Mouse (Mus musculus) CH12.LX (cell line): ENCODE data around the gene Prkar1a.

ENCODE experiments used
- CTCF ChIP-seq, 2 experiments: IDR thresholded peaks in 1 of 2; conservative IDR thresholded peaks in 1 of 2; 2 replicates each; pipeline ENCODE4 v1.5.1; 2011 to 2012; ENCODE audit warnings: low read depth in 2 of 2, low read length in 2 of 2, improper control_type of control experiment in 1 of 2, inconsistent platforms in 1 of 2, mild to moderate bottlenecking in 1 of 2, moderate library complexity in 1 of 2
- GABPA ChIP-seq: IDR thresholded peaks from 2 replicates; pipeline ENCODE4 v1.6.1; 2012; ENCODE audit warnings: low read depth, low read length, improper control_type of control experiment, inconsistent platforms; ENCODE audit not compliant: insufficient replicate concordance
- IRF4 ChIP-seq: IDR thresholded peaks from 2 replicates; pipeline ENCODE4 v1.6.1; 2014; ENCODE audit warnings: low read depth, mild to moderate bottlenecking, inconsistent platforms, low read length, improper control_type of control experiment
- MAX ChIP-seq: IDR thresholded peaks from 2 replicates; pipeline ENCODE4 v1.6.1; 2011; ENCODE audit warnings: low read length, improper control_type of control experiment
- MXI1 ChIP-seq: IDR thresholded peaks from 2 replicates; pipeline ENCODE4 v1.6.1; 2011; ENCODE audit warnings: mild to moderate bottlenecking, low read depth, low read length, improper control_type of control experiment
- MYC ChIP-seq: IDR thresholded peaks from 2 replicates; pipeline ENCODE4 v1.6.1; 2011; ENCODE audit warnings: low read depth, mild to moderate bottlenecking, improper control_type of control experiment, low read length
- USF1 ChIP-seq: IDR thresholded peaks from 2 replicates; pipeline ENCODE4 v1.6.1; 2014; ENCODE audit warnings: low read depth, mild to moderate bottlenecking, inconsistent platforms, low read length, improper control_type of control experiment
- ZNF384 ChIP-seq: IDR thresholded peaks from 2 replicates; pipeline ENCODE4 v1.6.1; 2012; ENCODE audit warnings: low read depth, low read length, improper control_type of control experiment, inconsistent platforms

DNA sequence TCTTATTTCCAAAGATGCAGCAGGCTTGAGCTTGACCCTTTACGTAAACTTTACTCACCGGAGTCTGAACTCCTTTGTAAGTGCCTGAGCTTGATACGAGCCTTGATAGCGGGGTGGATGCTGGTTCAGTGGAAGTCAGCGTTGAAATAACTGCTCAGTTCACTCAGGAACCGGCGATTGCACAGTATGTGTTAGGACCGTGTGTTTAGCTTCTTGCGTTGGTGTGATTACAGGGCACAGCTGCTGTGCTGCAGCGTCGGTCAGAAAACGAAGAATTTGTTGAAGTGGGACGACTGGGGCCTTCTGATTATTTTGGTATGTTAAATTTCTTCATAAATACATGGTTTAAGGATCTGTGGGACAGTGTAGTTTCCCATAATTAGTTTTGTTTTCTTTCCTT lies 17.2 kb downstream of the Prkar1a start:
- TF ChIP-seq MAX (no peak), ZNF384 (no peak), USF1 (no peak), IRF4 (no peak), MYC (no peak), CTCF (conservative IDR thresholded peaks at IDR 0.05 in 1 of 2, IDR thresholded peaks at IDR 0.05 in 1 of 2; ENCODE audit: low read depth in 2 of 2, low read length in 2 of 2) (no peak), MXI1 (no peak), GABPA (no peak)
